Mouse (Mus musculus): ENCODE measurements around the gene Olfr678.
"Not testable (repeated sequence)": the region's sequence is repeated elsewhere in the genome, so short reads cannot be mapped to it uniquely, and the experiment has no call there.

Olfr678 gene

DNA sequence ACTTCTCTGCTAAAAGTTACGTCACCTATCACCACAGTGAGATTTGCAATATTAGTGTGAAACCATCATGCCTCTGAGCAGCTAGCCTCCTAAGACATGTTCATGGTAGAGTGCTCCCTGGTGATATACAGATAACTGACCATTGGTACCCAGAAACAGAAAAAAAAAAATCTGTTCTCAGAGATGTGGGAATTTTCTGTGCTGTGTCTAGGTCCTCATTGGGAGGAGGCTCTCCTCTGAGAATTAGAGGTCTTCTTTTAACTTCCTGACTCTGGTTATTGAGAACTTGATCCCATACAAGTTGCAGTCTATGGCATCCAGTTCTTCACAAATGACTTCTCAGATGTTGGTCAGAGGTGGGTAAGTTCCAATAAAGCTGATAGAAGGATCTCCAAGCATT lies at the start of gene Olfr678:
TSS of gene Olfr678 (plus strand) at position 301 of the 400 bp plus-strand sequence.
- DNase-seq = no peak

- no peak for DNase-seq
These were observed 41.7 kb upstream of the Olfr678 start for GRCm38 (mm10) chr7:105022530-105022929.

DNA sequence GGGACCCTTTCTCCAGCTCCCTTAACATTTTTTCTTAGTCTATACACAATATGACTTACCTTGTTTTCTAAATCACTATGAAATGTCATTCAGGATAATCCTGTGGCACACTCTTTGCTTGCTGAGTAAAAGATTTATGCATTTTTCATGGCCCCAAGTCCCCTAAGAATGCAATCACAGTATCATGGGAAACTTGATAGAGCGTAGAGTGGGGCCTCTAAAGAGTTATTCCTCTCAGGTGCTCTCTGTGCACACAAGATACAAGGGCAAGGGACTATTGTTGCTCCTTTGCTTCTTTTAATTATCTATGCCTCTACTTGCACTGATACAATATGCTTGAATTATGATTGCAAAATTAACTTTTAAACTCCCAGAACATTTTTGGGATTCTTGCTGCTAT lies 35.9 kb upstream of the Olfr678 start, which contains the start of gene Olfr675:
TSS of gene Olfr675 (minus strand) at position 101 of the 400 bp plus-strand sequence.
- no peak for DNase-seq

- DNase-seq = no peak
These were observed 31.9 kb upstream of the Olfr678 start, which contains the start of gene Olfr676 for GRCm38 (mm10) chr7:105032398-105032797. Gene Olfr676 (plus strand): TSS chr7:105032698.

DNA sequence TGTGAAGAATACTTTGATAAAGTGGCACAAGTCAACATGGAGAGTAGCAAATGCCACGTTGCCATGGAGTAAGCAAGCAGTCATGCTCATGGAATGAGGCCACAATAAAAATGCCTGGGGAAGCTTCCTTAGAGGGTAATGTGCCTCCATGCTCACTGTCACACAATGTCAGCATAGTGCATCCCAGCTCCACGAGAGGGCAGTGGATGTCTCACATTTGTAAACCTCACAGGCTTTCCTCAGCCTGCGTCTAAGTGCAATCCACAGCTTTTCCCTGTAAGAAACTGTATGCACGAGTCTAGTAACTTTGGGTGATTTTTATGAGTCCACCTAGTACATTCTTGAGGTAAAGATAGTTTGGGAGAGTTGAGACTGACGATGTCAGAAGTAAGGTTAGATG lies 30.4 kb upstream of the Olfr678 start:
- not testable (repeated sequence) for DNase-seq

DNA sequence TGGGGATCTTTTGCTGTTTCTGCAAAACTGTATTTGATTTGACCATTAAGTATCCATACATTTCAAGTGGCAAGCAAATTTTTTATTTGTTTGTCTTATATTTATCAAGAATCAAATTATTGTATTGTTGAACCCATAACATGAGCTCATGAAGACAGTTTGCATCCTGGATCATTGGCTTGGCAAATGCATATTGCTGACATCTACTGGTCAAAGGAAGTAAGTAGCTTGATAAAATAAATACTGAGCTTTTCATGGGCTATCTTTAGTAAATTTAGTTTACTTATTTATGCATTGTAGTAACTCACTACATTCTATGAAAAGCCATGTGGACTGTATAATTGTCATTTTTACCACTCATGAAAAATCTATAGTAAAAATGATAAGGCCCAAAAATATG lies 5.3 kb upstream of the Olfr678 start:
- no peak for DNase-seq

GRCm38 (mm10) chr7:105080905-105081304 lies 16.6 kb downstream of the Olfr678 start, which contains the start of gene Olfr679:
Gene Olfr679 (plus strand): TSS chr7:105081205.
- no peak for DNase-seq

GRCm38 (mm10) chr7:105092717-105093116 lies 28.4 kb downstream of the Olfr678 start, which contains the start of gene Olfr680-ps1:
Gene Olfr680-ps1 (minus strand): TSS chr7:105092817.
- DNase-seq = not testable (repeated sequence)

DNA sequence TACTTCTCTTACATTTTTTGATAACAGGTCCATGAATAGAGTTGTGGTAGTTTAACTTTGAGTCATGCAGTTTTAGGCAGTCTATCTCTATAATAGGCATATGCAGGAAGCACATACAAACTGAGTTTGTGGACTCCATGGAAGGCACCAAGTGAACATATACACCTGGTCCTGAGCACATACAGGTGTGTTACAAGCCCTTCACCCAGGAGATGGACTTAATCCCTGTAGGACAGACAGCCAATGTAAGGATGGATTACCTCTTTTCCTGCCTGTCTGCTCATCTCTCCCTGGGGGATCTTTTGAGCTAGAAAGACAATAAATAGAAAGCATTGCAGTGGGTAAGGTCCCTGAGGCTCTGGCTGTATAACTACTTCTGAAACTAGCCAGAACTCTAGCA lies 52.3 kb downstream of the Olfr678 start, which contains the start of gene Olfr681:
TSS of gene Olfr681 (plus strand) at position 301 of the 400 bp plus-strand sequence.
- DNase-seq = no peak

All from right cerebral cortex, adult 18-20 months (tissue).